Mouse (Mus musculus) G1E (cell line): ENCODE results near the gene Cxcl17. TPM values are rescaled to one million over a fixed set of nuclear protein-coding genes. Genes with fewer than 3 reads are reported as not detected.
"Not testable (repeated sequence)": the region's sequence is repeated elsewhere in the genome, so short reads cannot be mapped to it uniquely, and the experiment has no call there.

Experiments
- ATAC-seq: 2 replicates; pipeline ENCODE4 v1.8.0; 2016; ENCODE audit warnings: mild to moderate bottlenecking; ENCODE audit not compliant: insufficient number of reproducible peaks, poor library complexity, low FRiP score, severe bottlenecking; ENCODE audit errors: extremely low read depth
- DNase-seq: peaks from one replicate; pipeline ENCODE4 v3.0.0; 2012; ENCODE audit warnings: low spot score
- H3K27me3 ChIP-seq: 2 replicates; pipeline ENCODE4 v1.6.1; 2012; ENCODE audit warnings: mild to moderate bottlenecking, low read length, inconsistent platforms; ENCODE audit not compliant: insufficient read depth
- H3K36me3 ChIP-seq: replicated peaks from 2 replicates; pipeline ENCODE3; 2012; ENCODE audit warnings: mild to moderate bottlenecking, inconsistent platforms
- H3K4me1 ChIP-seq: 2 replicates; pipeline ENCODE4 v1.6.1; 2012; ENCODE audit warnings: low read depth, low read length, inconsistent platforms, mixed read lengths; ENCODE audit not compliant: insufficient read depth
- H3K4me3 ChIP-seq: 2 replicates; pipeline ENCODE4 v1.5.1; 2012; ENCODE audit warnings: low read depth, mild to moderate bottlenecking, inconsistent platforms, low read length, moderate library complexity, mixed read lengths
- H3K9me3 ChIP-seq: replicated peaks from 2 replicates; pipeline ENCODE4 v1.6.1; 2012; ENCODE audit warnings: inconsistent platforms
- CTCF ChIP-seq: IDR thresholded peaks from 2 replicates; pipeline ENCODE4 v1.5.1; 2012; ENCODE audit warnings: low read depth, low read length, inconsistent platforms, mixed read lengths
- GATA1 ChIP-seq: IDR thresholded peaks from 2 replicates; pipeline ENCODE4 v1.6.1; 2012; ENCODE audit warnings: borderline replicate concordance, low read length, inconsistent platforms, mixed read lengths
- GATA2 ChIP-seq: IDR thresholded peaks from 2 replicates; pipeline ENCODE4 v1.6.1; 2012; ENCODE audit warnings: low read depth, low read length, inconsistent platforms, borderline replicate concordance
- POLR2AphosphoS5 ChIP-seq: IDR thresholded peaks from 2 replicates; pipeline ENCODE4 v1.6.1; 2012; ENCODE audit warnings: low read depth, low read length, inconsistent platforms; ENCODE audit not compliant: insufficient replicate concordance
- TAL1 ChIP-seq: conservative IDR thresholded peaks from 2 replicates; pipeline ENCODE4 v1.6.1; 2012; ENCODE audit warnings: low read depth, low read length, inconsistent platforms, mixed read lengths
- polyA plus RNA-seq: library from polyadenylated mRNA; stranded (reverse); fragments of >175 nt; gene quantifications from 2 replicates; pipeline ENCODE4 v1.2.3, GENCODE M21; 2012
- total RNA-seq, 2 experiments: library from RNA; stranded (forward) in 1 of 2; stranded (reverse) in 1 of 2; fragments of 200-1000 nt in 1 of 2; fragments of >200 nt in 1 of 2; fragmentation: Nextera tagmentation in 1 of 2; gene quantifications; 2 replicates each; pipeline ENCODE4 v1.2.3; 2014 to 2017

The Cxcl17 gene
- total RNA-seq (2014; fragmentation: Nextera tagmentation) = not detected in 2 replicates
- not detected in 2 replicates for total RNA-seq (2017)
- polyA plus RNA-seq = not detected in 2 replicates

DNA sequence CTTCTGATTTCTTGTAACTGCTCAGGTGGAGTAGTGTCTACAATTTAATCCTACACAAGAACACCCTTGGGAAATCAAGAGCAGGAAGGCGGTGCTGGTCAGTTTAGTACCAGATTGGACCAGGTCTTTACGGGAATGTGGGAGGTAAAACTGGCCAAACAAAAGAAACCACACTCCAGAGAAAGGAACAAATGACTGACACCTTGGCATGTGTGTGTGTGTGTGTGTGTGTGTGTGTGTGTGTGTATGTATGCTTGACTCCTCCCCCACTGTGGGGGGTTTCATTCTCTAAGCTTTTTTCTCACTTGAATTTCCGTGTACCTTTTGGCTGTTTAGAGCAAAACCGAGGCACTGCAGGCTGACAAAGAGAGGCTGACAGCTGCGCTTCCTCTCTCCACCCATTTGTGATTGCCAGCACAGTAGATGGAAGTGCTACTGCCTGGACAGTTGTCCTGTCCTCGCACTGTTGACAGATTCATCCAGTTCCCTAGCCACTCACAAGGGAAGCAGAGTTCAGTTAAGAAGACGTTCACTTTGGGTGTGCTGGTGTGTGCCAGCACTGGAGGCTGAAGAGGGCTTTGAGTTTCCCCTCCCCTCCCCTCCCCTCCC lies at the start of gene Cxcl17:
Gene Cxcl17, minus strand, starts transcription at position 54 of the 609 bp plus-strand sequence.
- ATAC-seq = no peak
- Histone ChIP-seq H3K9me3 (no peaks in the 10 kb centered on the region), H3K4me1 (no peaks in the 10 kb centered on the region), H3K36me3 (peaks cover 5% of the 10 kb centered on the region), H3K27me3 (no peaks in the 10 kb centered on the region), H3K4me3 (no peak within 1 kb of the TSS)
- TF ChIP-seq GATA2 (no peak), POLR2AphosphoS5 (no peak), GATA1 (no peak), TAL1 (no peak), CTCF (no peak)
- DNase-seq = no peak

DNA sequence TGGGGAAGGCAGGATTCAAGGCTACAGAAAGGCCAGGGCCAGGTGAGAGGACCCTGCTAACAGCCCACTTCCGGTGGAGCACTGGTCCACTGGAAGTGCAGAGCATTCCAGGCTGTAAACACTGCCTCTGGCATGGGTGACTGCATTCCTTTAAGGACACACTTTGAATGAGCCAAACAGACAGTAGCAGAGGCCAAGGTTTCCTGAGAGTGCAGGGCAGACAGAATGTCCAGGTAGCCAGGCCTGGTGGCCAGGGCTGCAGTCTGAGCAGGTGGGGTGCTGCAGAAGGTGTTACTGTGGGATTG lies 49.3 kb upstream of the Cxcl17 start:
- H3K4me3 ChIP-seq, H3K4me1 ChIP-seq, H3K36me3 ChIP-seq, ATAC-seq, DNase-seq, H3K9me3 ChIP-seq, H3K27me3 ChIP-seq: not testable (repeated sequence)

GRCm38 (mm10) chr7:25461336-25462032 lies 48.8 kb upstream of the Cxcl17 start:
- H3K27me3 ChIP-seq, ATAC-seq, H3K9me3 ChIP-seq, H3K4me1 ChIP-seq, H3K36me3 ChIP-seq, H3K4me3 ChIP-seq, DNase-seq: not testable (repeated sequence)

DNA sequence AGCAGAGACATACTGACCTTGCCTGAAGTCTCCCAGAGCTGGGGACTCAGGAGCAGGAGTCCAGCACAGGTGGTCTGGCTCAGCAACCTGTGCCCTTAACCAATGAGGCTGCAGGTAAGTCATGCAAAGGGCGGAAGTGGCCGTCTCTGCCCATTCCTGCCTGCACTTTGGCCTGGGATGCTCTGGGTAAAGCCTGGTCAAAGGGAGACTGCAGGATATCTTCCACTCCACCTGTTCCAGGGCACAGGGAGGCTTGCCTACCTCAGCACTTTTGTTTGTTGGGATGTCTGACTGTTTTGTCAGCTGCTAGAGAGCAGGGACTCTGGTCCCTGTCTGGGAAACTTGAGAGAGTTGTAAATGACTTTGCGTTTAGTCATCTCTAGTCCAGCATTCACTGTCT lies 39.4 kb upstream of the Cxcl17 start:
- no peaks in the 10 kb centered on the region for H3K36me3 ChIP-seq
- H3K27me3 ChIP-seq = peaks cover 10% of the 10 kb centered on the region; the same call in 1 of the 2 replicates
- H3K4me1 ChIP-seq = no peaks in the 10 kb centered on the region
- H3K9me3 ChIP-seq = no peaks in the 10 kb centered on the region
- DNase-seq (no peak), ATAC-seq (no peak)
- H3K4me3 ChIP-seq = no peak overlapping the region
- TF ChIP-seq POLR2AphosphoS5 (no peak), GATA1 (no peak), CTCF (no peak), GATA2 (no peak), TAL1 (no peak)

- no peak for ATAC-seq
- Histone ChIP-seq H3K4me1 (no peaks in the 10 kb centered on the region), H3K9me3 (no peaks in the 10 kb centered on the region), H3K36me3 (no peaks in the 10 kb centered on the region), H3K27me3 (peaks cover 10% of the 10 kb centered on the region; the same call in 1 of the 2 replicates), H3K4me3 (no peak overlapping the region)
- TF ChIP-seq GATA2 (no peak), GATA1 (no peak), TAL1 (no peak), CTCF (no peak)
- DNase-seq = no peak
Observed at GRCm38 (mm10) chr7:25449913-25450890, 37.5 kb upstream of the Cxcl17 start.

DNA sequence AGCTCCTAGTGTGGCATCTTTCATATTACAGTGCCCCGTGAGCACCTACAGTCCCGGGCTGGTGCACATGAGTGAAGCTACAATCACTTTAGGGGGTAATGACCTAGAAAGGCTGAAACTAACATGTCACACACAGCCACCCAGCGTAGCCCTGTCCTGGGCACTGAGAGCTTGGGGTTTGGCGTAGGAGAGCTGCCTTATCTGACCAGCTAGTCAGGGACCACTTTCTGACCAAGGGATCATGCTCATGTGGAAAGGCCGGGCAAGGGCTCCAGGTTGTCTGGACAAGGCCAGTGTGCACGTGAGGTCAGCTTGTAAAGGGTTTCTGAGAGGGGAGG lies 28.1 kb upstream of the Cxcl17 start:
- DNase-seq = no peak

More for the DNA sequence above, 28.1 kb upstream of the Cxcl17 start:
- Histone ChIP-seq H3K27me3 (no peaks in the 10 kb centered on the region; the same call in 1 of the 2 replicates), H3K4me1 (no peaks in the 10 kb centered on the region), H3K36me3 (no peaks in the 10 kb centered on the region), H3K9me3 (no peaks in the 10 kb centered on the region), H3K4me3 (no peak overlapping the region)
- no peak for TF ChIP-seq GATA1
- no peak for TF ChIP-seq GATA2
- TF ChIP-seq POLR2AphosphoS5 = no peak
- no peak for TF ChIP-seq TAL1
- no peak for TF ChIP-seq CTCF
- ATAC-seq = no peak
